ENCODE assay signal across 8 mouse cellular contexts in genomic region chr7:24237040-24237791, GRCm38 (mm10). TPM values are rescaled to one million over a fixed set of nuclear protein-coding genes. Genes with fewer than 3 reads are reported as not detected.
DNase-seq lines count a peak whose midpoint lies in the region; ATAC-seq and TF ChIP-seq lines count a peak whose summit lies in the region.

Gene Zfp109 (minus strand): TSS chr7:24237560.

- DNase-seq in 3T3-L1 (ENCODE audit: low read depth, low spot score): peak; percentile 48
- DNase-seq in embryonic facial prominence, embryonic 14.5 days (ENCODE audit: low spot score): peak; percentile 86
- DNase-seq in midbrain, embryonic 14.5 days: peak; percentile 89
- peak; percentile 19 to 42 for DNase-seq in spleen, postnatal 10 days (ENCODE audit: low spot score in 2 of 2)

- H3K4me2 ChIP-seq in embryonic facial prominence, embryonic 14.5 days (ENCODE audit: low read depth, low read length): peak within 1 kb of the TSS; percentile 72
- H3K4me2 ChIP-seq in heart, embryonic 11.5 days: peak within 1 kb of the TSS; percentile 72
- H3K4me2 ChIP-seq in kidney, embryonic 14.5 days (replicated peaks; ENCODE audit: low read depth, low read length): peak within 1 kb of the TSS; percentile 67
- H3K4me2 ChIP-seq in limb, embryonic 13.5 days (replicated peaks): peak within 1 kb of the TSS; percentile 75
- H3K4me2 ChIP-seq in midbrain, embryonic 14.5 days (ENCODE audit: low read length): peak within 1 kb of the TSS; percentile 56

- no peak for TF ChIP-seq CTCF in bone marrow, adult 2 months (IDR thresholded peaks at IDR 0.05; ENCODE audit: control insufficient read depth, insufficient read depth, low read length)

- H3K27ac ChIP-seq in bone marrow, adult 2 months (ENCODE audit: control insufficient read depth, insufficient read depth, low read depth, low read length, poor library complexity): no peak within 1 kb of the TSS
- no peak within 1 kb of the TSS for H3K27ac ChIP-seq in embryonic facial prominence, embryonic 14.5 days (replicated peaks; ENCODE audit: low read depth, low read length)
- H3K27ac ChIP-seq in heart, embryonic 11.5 days (ENCODE audit: low read depth, low read length): no peak within 1 kb of the TSS
- H3K27ac ChIP-seq in kidney, embryonic 14.5 days (ENCODE audit: low read depth, low read length): no peak within 1 kb of the TSS
- no peak within 1 kb of the TSS for H3K27ac ChIP-seq in limb, embryonic 13.5 days
- H3K27ac ChIP-seq in midbrain, embryonic 14.5 days (replicated peaks; ENCODE audit: low read depth, low read length): no peak within 1 kb of the TSS

- TF ChIP-seq POLR2A in bone marrow, adult 2 months (IDR thresholded peaks at IDR 0.05; ENCODE audit: borderline replicate concordance, control insufficient read depth, low read depth, low read length): peak; percentile 36; the same call in 1 of the 2 replicates

- H3K27me3 ChIP-seq in embryonic facial prominence, embryonic 14.5 days (replicated peaks; ENCODE audit: control insufficient read depth, insufficient read depth, low read length): no peaks in the 10 kb centered on the region
- H3K27me3 ChIP-seq in heart, embryonic 11.5 days (ENCODE audit: control insufficient read depth, insufficient read depth, low read length): no peaks in the 10 kb centered on the region
- no peaks in the 10 kb centered on the region for H3K27me3 ChIP-seq in kidney, embryonic 14.5 days (ENCODE audit: control insufficient read depth, insufficient read depth, low read length)
- H3K27me3 ChIP-seq in limb, embryonic 13.5 days: no peaks in the 10 kb centered on the region
- no peaks in the 10 kb centered on the region for H3K27me3 ChIP-seq in midbrain, embryonic 14.5 days (ENCODE audit: control insufficient read depth, insufficient read depth, low read length)

- WGBS in bone marrow, adult 2 months: 6% methylated on average over 28 of the region's 28 CpGs
- WGBS in embryonic facial prominence, embryonic 14.5 days: 7% methylated on average over 23 of the region's 28 CpGs
- 5% methylated on average over 28 of the region's 28 CpGs for WGBS in heart, embryonic 11.5 days (ENCODE audit: insufficient replicate concordance)
- 5% methylated on average over 28 of the region's 28 CpGs for WGBS in kidney, embryonic 14.5 days
- WGBS in limb, embryonic 13.5 days: 4% methylated on average over 28 of the region's 28 CpGs
- WGBS in midbrain, embryonic 14.5 days: 7% methylated on average over 28 of the region's 28 CpGs

- H3K36me3 ChIP-seq in embryonic facial prominence, embryonic 14.5 days (ENCODE audit: control insufficient read depth, insufficient read depth, low read length): 0 out of 2 replicates have a peak, but pooled peaks cover 5% of the 10 kb centered on the region
- H3K36me3 ChIP-seq in heart, embryonic 11.5 days (ENCODE audit: control insufficient read depth, insufficient read depth, low read length): no peaks in the 10 kb centered on the region
- no peaks in the 10 kb centered on the region for H3K36me3 ChIP-seq in kidney, embryonic 14.5 days (ENCODE audit: control insufficient read depth, insufficient read depth, low read length)
- peaks cover 19% of the 10 kb centered on the region for H3K36me3 ChIP-seq in limb, embryonic 13.5 days
- peaks cover 7% of the 10 kb centered on the region; the same call in 1 of the 2 replicates for H3K36me3 ChIP-seq in midbrain, embryonic 14.5 days (ENCODE audit: control insufficient read depth, insufficient read depth, low read length)

- no peaks in the 10 kb centered on the region; the same call in 1 of the 2 replicates for H3K4me1 ChIP-seq in bone marrow, adult 2 months (ENCODE audit: control insufficient read depth, insufficient read depth, low read length)
- 0 out of 2 replicates have a peak, but pooled peaks cover 6% of the 10 kb centered on the region for H3K4me1 ChIP-seq in embryonic facial prominence, embryonic 14.5 days (ENCODE audit: control insufficient read depth, insufficient read depth, low read length)
- 0 out of 2 replicates have a peak, but pooled peaks cover 3% of the 10 kb centered on the region for H3K4me1 ChIP-seq in heart, embryonic 11.5 days (ENCODE audit: control insufficient read depth, insufficient read depth, low read length)
- no peaks in the 10 kb centered on the region for H3K4me1 ChIP-seq in kidney, embryonic 14.5 days (ENCODE audit: control insufficient read depth, insufficient read depth, low read length)
- peaks cover 8% of the 10 kb centered on the region for H3K4me1 ChIP-seq in limb, embryonic 13.5 days
- H3K4me1 ChIP-seq in midbrain, embryonic 14.5 days (ENCODE audit: control insufficient read depth, insufficient read depth, low read length): 0 out of 2 replicates have a peak, but pooled peaks cover 3% of the 10 kb centered on the region

- H3K4me3 ChIP-seq in bone marrow, adult 2 months (replicated peaks; ENCODE audit: control insufficient read depth, low read depth, low read length): peak within 1 kb of the TSS; percentile 89
- H3K4me3 ChIP-seq in embryonic facial prominence, embryonic 14.5 days (ENCODE audit: low read depth, low read length): peak within 1 kb of the TSS; percentile 60
- H3K4me3 ChIP-seq in heart, embryonic 11.5 days (ENCODE audit: low read depth, low read length): peak within 1 kb of the TSS; percentile 86
- peak within 1 kb of the TSS; percentile 80 for H3K4me3 ChIP-seq in kidney, embryonic 14.5 days (ENCODE audit: low read length)
- H3K4me3 ChIP-seq in limb, embryonic 13.5 days: peak within 1 kb of the TSS; percentile 80
- H3K4me3 ChIP-seq in midbrain, embryonic 14.5 days (replicated peaks; ENCODE audit: low read depth, low read length): peak within 1 kb of the TSS; percentile 58

- no peaks in the 10 kb centered on the region for H3K9me3 ChIP-seq in embryonic facial prominence, embryonic 14.5 days (ENCODE audit: control insufficient read depth, low read length)
- no peaks in the 10 kb centered on the region for H3K9me3 ChIP-seq in heart, embryonic 11.5 days (replicated peaks; ENCODE audit: control insufficient read depth, low read length)
- no peaks in the 10 kb centered on the region for H3K9me3 ChIP-seq in kidney, embryonic 14.5 days (ENCODE audit: control insufficient read depth, low read length)
- H3K9me3 ChIP-seq in limb, embryonic 13.5 days: no peaks in the 10 kb centered on the region
- no peaks in the 10 kb centered on the region for H3K9me3 ChIP-seq in midbrain, embryonic 14.5 days (ENCODE audit: control insufficient read depth, low read length)

- peak within 1 kb of the TSS; percentile 66 for H3K9ac ChIP-seq in embryonic facial prominence, embryonic 14.5 days (ENCODE audit: low read depth, low read length)
- peak within 1 kb of the TSS; percentile 84 for H3K9ac ChIP-seq in heart, embryonic 11.5 days (ENCODE audit: low read depth, low read length)
- peak within 1 kb of the TSS; percentile 68 for H3K9ac ChIP-seq in kidney, embryonic 14.5 days (ENCODE audit: low read depth, low read length)
- peak within 1 kb of the TSS; percentile 78 for H3K9ac ChIP-seq in limb, embryonic 13.5 days
- H3K9ac ChIP-seq in midbrain, embryonic 14.5 days (replicated peaks; ENCODE audit: low read length): peak within 1 kb of the TSS; percentile 60

- peak; percentile 96 for ATAC-seq in embryonic facial prominence, embryonic 14.5 days (ENCODE audit: low read depth)
- peak; percentile 81 for ATAC-seq in heart, embryonic 11.5 days (replicated peaks; ENCODE audit: insufficient number of reproducible peaks, low FRiP score, low TSS enrichment)
- ATAC-seq in kidney, embryonic 14.5 days (ENCODE audit: low FRiP score, low TSS enrichment): peak; percentile 91
- ATAC-seq in limb, embryonic 13.5 days (ENCODE audit: low FRiP score, low read depth): peak; percentile 89
- peak; percentile 87 for ATAC-seq in midbrain, embryonic 14.5 days (ENCODE audit: low FRiP score, low TSS enrichment)

RNA-seq across cellular contexts. Expression of gene Zfp109, which starts in this region (rescaled TPM):
- polyA plus RNA-seq in bone marrow, adult 2 months (2011; ENCODE audit: insufficient read depth, insufficient read length, low replicate concordance, missing spikeins): 0.43 and 0.95 TPM in 2 replicates
- polyA plus RNA-seq in embryonic facial prominence, embryonic 14.5 days (2014; fragmentation: Nextera tagmentation; extraction: Ambion mirVana): 3.6 and 4.5 TPM in 2 replicates
- 3.6 and 3.9 TPM in 2 replicates for polyA plus RNA-seq in heart, embryonic 11.5 days (2014; fragmentation: Nextera tagmentation; extraction: Ambion mirVana)
- polyA plus RNA-seq in kidney, embryonic 14.5 days (2014; fragmentation: Nextera tagmentation; extraction: Ambion mirVana): 1.7 and 5.0 TPM in 2 replicates
- 6.1 and 6.9 TPM in 2 replicates for polyA plus RNA-seq in limb, embryonic 13.5 days (2015; fragmentation: Nextera tagmentation; extraction: Ambion mirVana)
- 2.7 and 3.7 TPM in 2 replicates for polyA plus RNA-seq in midbrain, embryonic 14.5 days (2014; fragmentation: Nextera tagmentation; extraction: Ambion mirVana)

Comparison
In these comparisons a context has a peak if more than half of its experiments do, and no peak if none do; other contexts are left out.
1. DNase-seq: peak in every context shown above with its lines; median percentile 89 in midbrain, embryonic 14.5 days; 86 in embryonic facial prominence, embryonic 14.5 days; 48 in 3T3-L1; 30 in spleen, postnatal 10 days.